ENCODE assay signal across 19 mouse cellular contexts in the genomic region with DNA sequence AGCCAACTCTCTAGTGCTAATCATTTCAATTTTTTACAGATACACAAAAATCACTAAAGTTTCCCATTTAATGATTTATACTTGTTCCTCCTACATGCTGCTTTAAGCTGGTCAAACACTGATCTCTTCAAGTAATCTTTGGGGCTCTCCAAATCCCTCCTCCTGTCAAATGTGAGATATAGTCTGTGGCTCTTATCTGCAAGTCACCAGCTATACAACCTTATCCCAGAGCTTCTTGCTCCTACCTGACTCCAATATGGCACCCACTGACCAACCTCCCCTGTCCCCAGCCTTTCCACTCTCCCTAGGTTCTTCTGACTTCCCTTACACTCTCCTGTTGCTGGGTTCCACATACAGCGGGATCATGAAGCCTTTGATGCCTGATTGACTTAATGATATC.
"Had no signal": no experiment of that assay in that cellular context is flagged by ENCODE, and none has a peak within 500 bp of the region (broad histone marks: within the 10 kb centered on the region; RNA-seq: fewer than 3 reads in every experiment).

No protein-coding gene starts in this region.

- DNase-seq: gastrocnemius, postnatal 14 days; gastrocnemius, postnatal 36 days; heart, adult 18-20 months; heart, postnatal 14 days; heart, postnatal 36 days; kidney, adult 11 months; kidney, adult 2 months; kidney, postnatal 10 days; liver, embryonic 13.5 days had no signal

- H3K27me3 ChIP-seq: heart, embryonic 12.5 days; hindbrain, embryonic 13.5 days; hindbrain, embryonic 15.5 days; limb, embryonic 13.5 days; limb, embryonic 15.5 days; liver, embryonic 13.5 days; liver, embryonic 15.5 days had no signal

- ATAC-seq: hindbrain, postnatal 0 days; intestine, embryonic 16.5 days had no signal

- H3K4me2 ChIP-seq: heart, embryonic 12.5 days; hindbrain, embryonic 13.5 days; hindbrain, embryonic 15.5 days; limb, embryonic 13.5 days; limb, embryonic 15.5 days; liver, embryonic 11.5 days; liver, embryonic 13.5 days; liver, embryonic 15.5 days had no signal

- H3K36me3 ChIP-seq: heart, embryonic 12.5 days; hindbrain, embryonic 13.5 days; hindbrain, embryonic 15.5 days; limb, embryonic 13.5 days; limb, embryonic 15.5 days; liver, embryonic 13.5 days; liver, embryonic 15.5 days had no signal

- H3K9me3 ChIP-seq: heart, embryonic 12.5 days; hindbrain, embryonic 13.5 days; hindbrain, embryonic 15.5 days; limb, embryonic 13.5 days; limb, embryonic 15.5 days; liver, embryonic 13.5 days; liver, embryonic 15.5 days had no signal

- H3K4me1 ChIP-seq: heart, embryonic 12.5 days; hindbrain, embryonic 15.5 days; limb, embryonic 13.5 days; limb, embryonic 15.5 days; liver, embryonic 13.5 days; liver, embryonic 15.5 days had no signal

- H3K9ac ChIP-seq: heart, embryonic 12.5 days; hindbrain, embryonic 13.5 days; hindbrain, embryonic 15.5 days; limb, embryonic 13.5 days; limb, embryonic 15.5 days; liver, embryonic 13.5 days; liver, embryonic 15.5 days had no signal

- H3K4me3 ChIP-seq: heart, embryonic 12.5 days; hindbrain, embryonic 13.5 days; hindbrain, embryonic 15.5 days; left cerebral cortex, adult 2 months; limb, embryonic 13.5 days; limb, embryonic 15.5 days; liver, embryonic 13.5 days; liver, embryonic 15.5 days had no signal

- H3K27ac ChIP-seq: hindbrain, embryonic 13.5 days; hindbrain, embryonic 15.5 days; hindbrain, postnatal 0 days; left cerebral cortex, adult 2 months; limb, embryonic 13.5 days; limb, embryonic 15.5 days; liver, embryonic 13.5 days; liver, embryonic 15.5 days had no signal
